Mouse (Mus musculus) cerebellum, adult 2 months (tissue): ENCODE results near the gene Siva1.

ENCODE experiments used
- CTCF ChIP-seq: fragments of 200-500 bp; IDR thresholded peaks from 2 replicates; pipeline ENCODE4 v1.5.1; 2011; ENCODE audit warnings: low read depth, mild to moderate bottlenecking, control low read depth, low read length, moderate library complexity, borderline replicate concordance; ENCODE audit not compliant: insufficient read depth
- POLR2A ChIP-seq: fragments of 200-500 bp; IDR thresholded peaks from 2 replicates; pipeline ENCODE4 v1.6.1; 2011; ENCODE audit warnings: low read length, control low read depth, borderline replicate concordance; ENCODE audit not compliant: insufficient read depth

GRCm38 (mm10) chr12:112639526-112639925 lies 5.0 kb upstream of the Siva1 start:
- TF ChIP-seq CTCF (no peak), POLR2A (no peak)
